Mouse (Mus musculus) heart, adult 9 months (tissue): Measurements from ENCODE around the gene Gm16427.
"Not testable (repeated sequence)": the region's sequence is repeated elsewhere in the genome, so short reads cannot be mapped to it uniquely, and the experiment has no call there.

Experiments
- DNase-seq, 2 experiments: peaks; one replicate each; pipeline ENCODE4 v3.0.0; 2022; ENCODE audit warnings: low spot score in 2 of 2

The Gm16427 gene

GRCm38 (mm10) chr5:93540100-93540499, at the start of gene Gm16427:
Gene Gm16427, minus strand, starts transcription at chr5:93540200.
- DNase-seq: not testable (repeated sequence)
